Mouse (Mus musculus) hindbrain, embryonic 13.5 days (tissue): Measurements from ENCODE around the gene Nr2f2. TPM values are rescaled to one million over a fixed set of nuclear protein-coding genes. Genes with fewer than 3 reads are reported as not detected.

Source experiments
- ATAC-seq: fragments of 200-750 bp; cut with Nextera tagmentation; 2 replicates; pipeline ENCODE4 v1.8.0; 2017; ENCODE audit warnings: moderate TSS enrichment; ENCODE audit not compliant: low FRiP score
- H3K27ac ChIP-seq: fragments of 300-500 bp; sonication (generic); 2 replicates; pipeline ENCODE4 v1.5.1; 2015; ENCODE audit warnings: inconsistent platforms, mild to moderate bottlenecking, moderate library complexity
- H3K27me3 ChIP-seq: fragments of 300-500 bp; sonication (generic); 2 replicates; pipeline ENCODE4 v1.6.1; 2015; ENCODE audit warnings: mild to moderate bottlenecking, inconsistent platforms
- H3K36me3 ChIP-seq: fragments of 300-500 bp; sonication (generic); 2 replicates; pipeline ENCODE4 v1.6.1; 2015; ENCODE audit warnings: mild to moderate bottlenecking, inconsistent platforms
- H3K4me1 ChIP-seq: fragments of 300-500 bp; sonication (generic); replicated peaks from 2 replicates; pipeline ENCODE4 v1.6.1; 2015; ENCODE audit warnings: inconsistent platforms
- H3K4me2 ChIP-seq: fragments of 300-500 bp; sonication (generic); 2 replicates; pipeline ENCODE4 v1.6.1; 2015; ENCODE audit warnings: inconsistent platforms, mild to moderate bottlenecking, moderate library complexity
- H3K4me3 ChIP-seq: fragments of 300-500 bp; sonication (generic); 2 replicates; pipeline ENCODE4 v1.5.1; 2015; ENCODE audit warnings: mild to moderate bottlenecking, inconsistent platforms
- H3K9ac ChIP-seq: fragments of 300-500 bp; sonication (generic); 2 replicates; pipeline ENCODE4 v1.6.1; 2015; ENCODE audit warnings: mild to moderate bottlenecking, inconsistent platforms
- H3K9me3 ChIP-seq: fragments of 300-500 bp; sonication (generic); 2 replicates; pipeline ENCODE4 v1.6.1; 2016; ENCODE audit warnings: inconsistent platforms
- WGBS: fragments of 180-500 bp; shearing (Covaris S2); methylation state at CpG from one replicate; pipeline ENCODE4 v1.1.7; 2015; 5-methylcytosine and 5-hydroxymethylcytosine counted together
- polyA plus RNA-seq: library from polyadenylated mRNA; unstranded; fragments of >200 nt; fragmentation: Nextera tagmentation; extraction: Ambion mirVana; gene quantifications from 2 replicates; pipeline ENCODE4 v1.2.1, GENCODE M21; 2015

Gene Nr2f2
- polyA plus RNA-seq, 1 experiment from 2014 or later: 134 TPM

DNA sequence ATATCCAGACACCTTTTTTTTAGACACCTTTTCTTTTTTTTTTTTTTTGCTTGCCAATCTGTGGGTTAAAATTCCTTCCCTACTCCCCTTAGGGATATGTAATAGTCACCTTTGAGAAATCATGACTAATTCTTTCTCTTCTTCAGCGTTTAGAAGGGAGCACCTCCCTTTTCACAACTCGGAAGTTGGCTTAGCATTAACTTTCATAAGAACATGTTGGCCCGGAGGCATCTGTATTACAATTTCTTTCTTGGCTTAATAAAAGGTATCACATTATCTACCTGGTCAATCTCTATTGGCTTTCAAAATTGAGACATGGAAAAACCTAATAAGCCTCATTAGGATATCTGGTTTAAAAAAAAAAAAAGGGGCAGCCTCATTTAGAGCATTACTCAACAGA is 14.4 kb upstream of the Nr2f2 start:
- no peaks in the 10 kb centered on the region for H3K36me3 ChIP-seq
- no peak overlapping the region for H3K4me2 ChIP-seq
- ATAC-seq: no peak
- no peak overlapping the region for H3K9ac ChIP-seq
- peaks cover 7% of the 10 kb centered on the region; the same call in 1 of the 2 replicates for H3K4me1 ChIP-seq
- no peaks in the 10 kb centered on the region for H3K9me3 ChIP-seq
- no peak overlapping the region for H3K4me3 ChIP-seq
- 78% methylated on average over 3 of the region's 3 CpGs for WGBS
- H3K27me3 ChIP-seq: 0 out of 2 replicates have a peak, but pooled peaks cover 2% of the 10 kb centered on the region
- no peak overlapping the region for H3K27ac ChIP-seq

DNA sequence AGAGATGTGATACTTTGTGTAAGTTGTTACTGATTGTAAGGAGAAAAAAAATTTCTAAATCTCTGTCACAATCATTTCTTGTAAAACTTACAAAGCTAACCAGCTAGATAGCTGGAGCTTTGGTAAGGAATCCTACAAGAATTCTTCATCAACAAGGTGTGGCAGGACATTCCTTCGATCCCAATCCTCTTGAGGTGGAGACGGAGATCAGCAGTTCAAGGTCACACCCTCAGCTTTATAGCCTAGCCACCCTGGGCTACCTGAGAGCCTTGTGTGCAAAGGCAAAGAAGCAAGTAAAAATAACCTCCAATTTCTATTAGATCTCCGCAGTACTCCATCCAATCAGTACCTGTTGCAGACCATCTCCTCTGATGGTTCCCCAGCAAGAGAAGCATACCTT is 13.7 kb upstream of the Nr2f2 start:
- H3K27me3 ChIP-seq: 0 out of 2 replicates have a peak, but pooled peaks cover 5% of the 10 kb centered on the region
- H3K9me3 ChIP-seq: no peaks in the 10 kb centered on the region
- 98% methylated on average over 3 of the region's 3 CpGs for WGBS
- no peak overlapping the region for H3K4me2 ChIP-seq
- no peak for ATAC-seq
- no peak overlapping the region for H3K9ac ChIP-seq
- H3K4me3 ChIP-seq: no peak overlapping the region
- peaks cover 11% of the 10 kb centered on the region; the same call in 1 of the 2 replicates for H3K4me1 ChIP-seq
- no peak overlapping the region for H3K27ac ChIP-seq
- no peaks in the 10 kb centered on the region for H3K36me3 ChIP-seq

GRCm38 (mm10) chr7:70370552-70371262 is 4.2 kb upstream of the Nr2f2 start:
- no peaks in the 10 kb centered on the region for H3K9me3 ChIP-seq
- peak overlapping the region; percentile 85 for H3K27ac ChIP-seq
- H3K4me1 ChIP-seq: peaks cover 39% of the 10 kb centered on the region
- H3K36me3 ChIP-seq: no peaks in the 10 kb centered on the region
- H3K4me3 ChIP-seq: peak overlapping the region; percentile 40
- WGBS: 5% methylated on average over 18 of the region's 18 CpGs
- ATAC-seq: no peak
- peaks cover 69% of the 10 kb centered on the region for H3K27me3 ChIP-seq
- peak overlapping the region; percentile 65 for H3K4me2 ChIP-seq
- H3K9ac ChIP-seq: peak overlapping the region; percentile 72

- Histone ChIP-seq H3K27ac (peak overlapping the region; percentile 85), H3K27me3 (peaks cover 66% of the 10 kb centered on the region), H3K4me1 (peaks cover 40% of the 10 kb centered on the region), H3K36me3 (no peaks in the 10 kb centered on the region), H3K9ac (peak overlapping the region; percentile 72), H3K4me3 (peak overlapping the region; percentile 40), H3K9me3 (no peaks in the 10 kb centered on the region), H3K4me2 (peak overlapping the region; percentile 65)
- WGBS: 1% methylated on average over 47 of the region's 47 CpGs
- no peak; the same call in 1 of the 2 replicates for ATAC-seq
These were observed 3.4 kb upstream of the Nr2f2 start for GRCm38 (mm10) chr7:70369731-70370551.

DNA sequence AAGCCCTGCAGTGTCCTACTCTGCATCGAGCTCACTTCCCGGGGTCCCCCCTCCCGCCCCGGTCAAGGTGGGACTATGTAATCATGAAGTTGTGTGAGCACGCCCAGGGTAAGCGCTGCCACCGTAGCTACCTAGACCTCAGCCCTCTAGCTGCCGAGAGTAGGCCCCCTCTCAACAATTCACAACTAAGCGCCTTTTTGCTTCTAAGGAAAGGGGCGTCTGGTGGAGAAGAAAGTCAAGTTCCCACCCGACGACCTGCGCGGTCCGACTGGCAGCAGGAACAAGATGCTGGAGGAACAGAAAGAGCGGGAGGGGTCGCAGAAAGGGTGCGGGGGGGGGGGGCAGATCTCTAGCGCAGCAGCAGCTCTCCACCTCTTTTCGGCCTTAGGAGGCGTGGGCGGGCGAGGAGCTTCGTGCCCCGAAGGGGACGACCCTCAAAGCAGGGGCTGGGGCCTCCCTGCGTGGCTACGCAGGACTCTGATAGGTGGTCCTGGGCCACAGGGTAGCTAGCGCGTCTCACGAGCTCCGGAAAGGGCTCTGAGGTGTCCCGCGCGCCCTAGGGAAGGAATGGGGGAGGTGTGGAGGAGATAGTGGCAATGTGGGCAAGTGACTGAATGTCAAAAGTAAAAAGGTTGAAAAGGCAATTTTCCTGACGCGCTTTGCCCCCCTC is 2.7 kb upstream of the Nr2f2 start:
- peak; percentile 58 for ATAC-seq
- peak overlapping the region; percentile 72 for H3K9ac ChIP-seq
- H3K27me3 ChIP-seq: peaks cover 66% of the 10 kb centered on the region
- no peaks in the 10 kb centered on the region for H3K36me3 ChIP-seq
- peak overlapping the region; percentile 65 for H3K4me2 ChIP-seq
- H3K4me1 ChIP-seq: peaks cover 40% of the 10 kb centered on the region
- H3K27ac ChIP-seq: peak overlapping the region; percentile 85
- peak overlapping the region; percentile 40 for H3K4me3 ChIP-seq
- WGBS: under 1% methylated on average over 37 of the region's 37 CpGs
- H3K9me3 ChIP-seq: no peaks in the 10 kb centered on the region

DNA sequence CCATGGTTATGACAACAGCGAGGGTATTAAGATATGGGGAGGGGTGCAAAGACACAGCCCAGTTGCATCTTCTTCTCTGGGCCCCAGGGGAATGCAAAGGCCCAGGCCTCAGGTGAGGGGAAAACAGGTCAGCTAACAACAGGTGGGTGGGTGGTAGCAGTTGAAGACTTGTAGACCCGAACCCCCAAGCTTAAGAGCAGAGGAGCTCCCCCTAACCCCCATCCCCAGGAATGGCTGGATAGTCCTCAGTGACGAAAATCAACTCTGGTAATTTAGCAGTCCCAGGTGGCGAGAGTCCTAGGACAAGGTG is 2.2 kb upstream of the Nr2f2 start:
- H3K27me3 ChIP-seq: peaks cover 62% of the 10 kb centered on the region
- ATAC-seq: no peak
- WGBS: 11% methylated on average over 4 of the region's 4 CpGs
- H3K4me2 ChIP-seq: peak overlapping the region; percentile 65
- peak overlapping the region; percentile 72 for H3K9ac ChIP-seq
- H3K27ac ChIP-seq: peak overlapping the region; percentile 85
- no peaks in the 10 kb centered on the region for H3K9me3 ChIP-seq
- no peaks in the 10 kb centered on the region for H3K36me3 ChIP-seq
- H3K4me1 ChIP-seq: peaks cover 40% of the 10 kb centered on the region
- peak overlapping the region; percentile 40 for H3K4me3 ChIP-seq

GRCm38 (mm10) chr7:70368268-70368655 is 1.7 kb upstream of the Nr2f2 start:
- WGBS: 3% methylated on average over 6 of the region's 6 CpGs
- no peaks in the 10 kb centered on the region for H3K36me3 ChIP-seq
- peaks cover 62% of the 10 kb centered on the region for H3K27me3 ChIP-seq
- peak overlapping the region; percentile 65 for H3K4me2 ChIP-seq
- H3K9ac ChIP-seq: peak overlapping the region; percentile 61
- peaks cover 40% of the 10 kb centered on the region for H3K4me1 ChIP-seq
- H3K9me3 ChIP-seq: no peaks in the 10 kb centered on the region
- H3K27ac ChIP-seq: peak overlapping the region; percentile 85
- ATAC-seq: no peak
- peak overlapping the region; percentile 57 for H3K4me3 ChIP-seq

DNA sequence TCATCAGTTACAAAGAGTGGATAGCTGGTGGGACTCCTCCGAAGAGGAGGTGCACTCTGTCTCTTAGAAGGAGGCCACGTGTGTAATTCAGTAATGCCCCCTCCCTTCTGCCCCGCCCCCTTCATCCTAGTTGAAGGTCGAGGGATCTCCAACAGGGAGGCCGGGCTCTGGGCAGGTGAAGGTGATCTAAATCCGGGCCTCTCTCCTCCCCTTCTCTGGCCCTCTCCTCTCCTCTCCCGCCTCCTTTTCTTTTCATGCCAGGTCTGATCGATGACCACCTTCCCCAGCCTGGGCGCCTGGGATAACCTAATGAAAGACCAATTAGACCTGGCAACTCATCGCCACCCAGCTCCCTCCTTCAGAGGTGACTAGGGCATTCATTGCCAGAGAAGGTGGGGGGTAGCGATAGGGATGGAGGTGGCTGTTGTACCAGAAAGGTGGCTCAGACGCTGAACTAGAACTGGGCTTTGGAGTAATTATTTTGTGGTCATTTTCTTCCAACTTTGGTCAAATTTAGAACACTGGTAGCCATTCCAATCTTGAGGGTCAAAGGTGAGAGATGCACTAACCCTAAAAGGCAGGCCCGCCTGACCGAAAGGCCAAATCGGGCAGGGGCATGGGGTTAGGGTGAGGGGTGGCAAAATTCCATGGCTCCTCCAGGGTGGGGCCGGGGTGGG is 1.2 kb upstream of the Nr2f2 start:
- Histone ChIP-seq H3K27ac (peak overlapping the region; percentile 85), H3K27me3 (peaks cover 60% of the 10 kb centered on the region), H3K9ac (peak overlapping the region; percentile 61), H3K4me3 (peak overlapping the region; percentile 57), H3K9me3 (no peaks in the 10 kb centered on the region), H3K4me1 (peaks cover 41% of the 10 kb centered on the region), H3K36me3 (no peaks in the 10 kb centered on the region), H3K4me2 (peak overlapping the region; percentile 65)
- WGBS: 4% methylated on average over 16 of the region's 16 CpGs
- ATAC-seq: no peak

DNA sequence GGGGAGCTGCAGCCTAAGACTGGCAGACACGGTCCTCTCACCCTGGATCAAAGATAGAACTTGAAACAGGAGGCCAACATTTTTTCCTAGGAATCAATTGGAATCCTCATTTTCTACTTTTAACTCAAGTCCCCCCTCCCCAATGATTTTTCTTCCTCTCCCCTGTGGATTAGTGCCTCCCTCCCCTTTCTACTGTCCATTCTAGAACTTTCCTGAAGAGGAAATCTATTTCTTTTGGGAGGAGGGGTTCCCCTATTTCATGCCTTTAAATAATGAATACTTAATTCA is 217 bp upstream of the Nr2f2 start:
- H3K4me1 ChIP-seq: peaks cover 46% of the 10 kb centered on the region
- H3K27me3 ChIP-seq: peaks cover 56% of the 10 kb centered on the region
- peak overlapping the region; percentile 65 for H3K4me2 ChIP-seq
- peak overlapping the region; percentile 88 for H3K9ac ChIP-seq
- ATAC-seq: no peak
- H3K9me3 ChIP-seq: no peaks in the 10 kb centered on the region
- no peaks in the 10 kb centered on the region for H3K36me3 ChIP-seq
- 0% methylated on average over 1 of the region's 1 CpGs for WGBS
- peak overlapping the region; percentile 95 for H3K27ac ChIP-seq
- H3K4me3 ChIP-seq: peak overlapping the region; percentile 57

DNA sequence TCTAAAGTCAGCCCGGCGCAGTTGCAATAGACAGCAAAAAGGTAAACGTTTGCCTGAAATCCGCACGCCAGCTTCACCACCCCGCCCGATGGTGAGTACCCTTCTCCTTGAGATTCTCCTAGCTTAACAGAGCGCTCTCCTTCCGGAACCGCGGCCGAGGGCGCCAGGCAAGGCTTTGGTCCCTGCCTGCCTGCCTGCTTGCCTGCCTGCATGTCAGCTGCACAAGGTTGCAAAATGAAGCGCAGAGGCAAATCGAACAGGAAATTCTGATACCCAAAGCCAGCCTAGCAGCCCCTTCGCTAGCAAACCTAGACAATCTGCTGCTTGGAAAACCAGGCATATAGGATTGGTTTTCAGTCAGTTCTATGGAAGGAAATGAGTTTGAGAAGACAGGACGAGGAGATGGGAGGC is 1.1 kb downstream of the Nr2f2 start:
- under 1% methylated on average over 17 of the region's 17 CpGs for WGBS

GRCm38 (mm10) chr7:70364798-70365197 is 1.7 kb downstream of the Nr2f2 start:
- peak overlapping the region; percentile 65 for H3K4me2 ChIP-seq
- peak overlapping the region; percentile 95 for H3K27ac ChIP-seq
- no peak for ATAC-seq
- no peaks in the 10 kb centered on the region for H3K36me3 ChIP-seq
- no peaks in the 10 kb centered on the region for H3K9me3 ChIP-seq
- peaks cover 34% of the 10 kb centered on the region for H3K4me1 ChIP-seq
- peak overlapping the region; percentile 57 for H3K4me3 ChIP-seq
- peak overlapping the region; percentile 88 for H3K9ac ChIP-seq
- WGBS: 0% methylated on average over 3 of the region's 3 CpGs
- H3K27me3 ChIP-seq: peaks cover 39% of the 10 kb centered on the region

More for the DNA sequence above, 1.1 kb downstream of the Nr2f2 start:
- Histone ChIP-seq H3K27ac (peak overlapping the region; percentile 95), H3K9me3 (no peaks in the 10 kb centered on the region), H3K4me1 (peaks cover 40% of the 10 kb centered on the region), H3K9ac (peak overlapping the region; percentile 88), H3K36me3 (no peaks in the 10 kb centered on the region), H3K27me3 (peaks cover 45% of the 10 kb centered on the region), H3K4me2 (peak overlapping the region; percentile 65), H3K4me3 (peak overlapping the region; percentile 57)
- no peak for ATAC-seq

DNA sequence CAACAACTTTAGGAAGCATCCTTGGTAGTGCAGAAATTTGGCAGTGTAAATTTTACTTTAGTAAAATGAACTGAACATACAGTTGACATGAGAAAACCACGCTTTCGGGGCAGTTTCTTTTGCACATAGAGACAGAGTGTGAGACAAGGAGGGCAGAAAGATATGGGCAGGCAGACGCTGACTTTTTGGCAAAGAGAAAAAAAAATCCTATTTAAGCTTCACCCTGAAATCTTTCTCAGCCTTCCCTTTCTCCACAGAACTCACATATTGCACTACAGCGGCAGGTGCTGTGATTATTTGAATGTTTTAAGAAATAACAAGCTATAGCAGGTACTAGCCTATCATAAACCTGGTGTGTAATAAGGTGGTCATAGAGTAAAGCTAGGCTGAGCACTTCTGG is 3.2 kb downstream of the Nr2f2 start:
- 23% methylated on average over 4 of the region's 4 CpGs for WGBS
- peaks cover 24% of the 10 kb centered on the region for H3K27me3 ChIP-seq
- H3K9ac ChIP-seq: peak overlapping the region; percentile 66
- no peaks in the 10 kb centered on the region for H3K9me3 ChIP-seq
- H3K27ac ChIP-seq: peak overlapping the region; percentile 61
- no peaks in the 10 kb centered on the region for H3K36me3 ChIP-seq
- H3K4me2 ChIP-seq: peak overlapping the region; percentile 83
- peaks cover 21% of the 10 kb centered on the region for H3K4me1 ChIP-seq
- ATAC-seq: no peak
- peak overlapping the region; percentile 27 for H3K4me3 ChIP-seq
